Mouse (Mus musculus) heart, postnatal 0 days (tissue): ENCODE results near the gene Lonp2. TPM values are rescaled to one million over a fixed set of nuclear protein-coding genes. Genes with fewer than 3 reads are reported as not detected.

ENCODE experiments used
- ATAC-seq: fragments of 200-750 bp; cut with Nextera tagmentation; 2 replicates; pipeline ENCODE4 v1.8.0; 2017; ENCODE audit warnings: low read depth, moderate number of reproducible peaks, moderate library complexity; ENCODE audit not compliant: insufficient read depth
- DNase-seq: peaks from one replicate; pipeline ENCODE4 v3.0.0-alpha.2; 2016; ENCODE audit warnings: low spot score
- H3K27ac ChIP-seq: fragments of 300-500 bp; sonication (generic); 2 replicates; pipeline ENCODE4 v1.5.1; 2014; ENCODE audit warnings: low read depth, mild to moderate bottlenecking
- H3K27me3 ChIP-seq: fragments of 300-500 bp; sonication (generic); 2 replicates; pipeline ENCODE4 v1.6.1; 2014; ENCODE audit warnings: low read length, mixed read lengths; ENCODE audit not compliant: control insufficient read depth, insufficient read depth
- H3K36me3 ChIP-seq: fragments of 300-500 bp; sonication (generic); replicated peaks from 2 replicates; pipeline ENCODE4 v1.6.1; 2014; ENCODE audit warnings: low read length, mixed read lengths; ENCODE audit not compliant: control insufficient read depth, insufficient read depth
- H3K4me1 ChIP-seq: fragments of 300-500 bp; sonication (generic); 2 replicates; pipeline ENCODE4 v1.6.1; 2014; ENCODE audit warnings: antibody characterized with exemption; ENCODE audit not compliant: control insufficient read depth, insufficient read depth
- H3K4me2 ChIP-seq: fragments of 300-500 bp; sonication (generic); 2 replicates; pipeline ENCODE4 v1.6.1; 2014; ENCODE audit warnings: low read depth, mild to moderate bottlenecking, low read length, moderate library complexity
- H3K4me3 ChIP-seq: fragments of 300-500 bp; sonication (generic); 2 replicates; pipeline ENCODE4 v1.5.1; 2014; ENCODE audit warnings: low read depth, low read length
- H3K9ac ChIP-seq: fragments of 300-500 bp; sonication (generic); replicated peaks from 2 replicates; pipeline ENCODE4 v1.6.1; 2014; ENCODE audit warnings: low read depth, low read length, mixed read lengths
- H3K9me3 ChIP-seq: fragments of 300-500 bp; sonication (generic); replicated peaks from 2 replicates; pipeline ENCODE4 v1.6.1; 2016; ENCODE audit warnings: low read length; ENCODE audit not compliant: control insufficient read depth
- CTCF ChIP-seq: IDR thresholded peaks from 2 replicates; pipeline ENCODE4 v1.5.1; 2016; ENCODE audit warnings: antibody characterized with exemption, control low read depth, low read depth
- EP300 ChIP-seq: IDR thresholded peaks from 2 replicates; pipeline ENCODE4 v1.6.1; 2016; ENCODE audit warnings: antibody characterized with exemption, low read depth
- WGBS: fragments of 180-500 bp; shearing (Covaris S2); extraction: QIAGEN DNeasy Blood & Tissue Kit; methylation state at CpG from one replicate; pipeline ENCODE4 v1.1.7; 2014; 5-methylcytosine and 5-hydroxymethylcytosine counted together
- polyA plus RNA-seq: library from polyadenylated mRNA; unstranded; fragments of >200 nt; fragmentation: Nextera tagmentation; extraction: Ambion mirVana; gene quantifications from 2 replicates; pipeline ENCODE4 v1.2.1, GENCODE M21; 2015
- total RNA-seq: library from RNA; depleted of rRNA; stranded (reverse); fragments of >200 nt; gene quantifications from 2 replicates; pipeline ENCODE4 v1.2.3, GENCODE M21; 2014; ENCODE audit warnings: low replicate concordance

The Lonp2 gene
- total and polyA plus RNA-seq, 2 experiments from 2014 or later: 60.1 to 63.0 TPM

- H3K9ac ChIP-seq: no peak overlapping the region
- H3K36me3 ChIP-seq: no peaks in the 10 kb centered on the region
- no peaks in the 10 kb centered on the region for H3K9me3 ChIP-seq
- 0 out of 2 replicates have a peak, but pooled peaks cover 8% of the 10 kb centered on the region for H3K4me1 ChIP-seq
- DNase-seq (no peak), ATAC-seq (no peak)
- H3K27me3 ChIP-seq: no peaks in the 10 kb centered on the region
- TF ChIP-seq EP300 (no peak), CTCF (peak; percentile 35)
- no peak overlapping the region for H3K4me3 ChIP-seq
- H3K27ac ChIP-seq: no peak overlapping the region
- 75% methylated on average over 4 of the region's 4 CpGs for WGBS
- H3K4me2 ChIP-seq: no peak overlapping the region
These were observed 41.9 kb upstream of the Lonp2 start for GRCm38 (mm10) chr8:86581921-86582331.

GRCm38 (mm10) chr8:86585118-86585517 lies 38.7 kb upstream of the Lonp2 start:
- 6% methylated on average over 11 of the region's 11 CpGs for WGBS

GRCm38 (mm10) chr8:86585532-86585931 lies 38.3 kb upstream of the Lonp2 start:
- no peak for TF ChIP-seq EP300
- TF ChIP-seq CTCF: peak; percentile 85
- H3K27ac ChIP-seq: no peak overlapping the region
- no peak overlapping the region for H3K9ac ChIP-seq
- no peaks in the 10 kb centered on the region for H3K27me3 ChIP-seq
- DNase-seq (peak; percentile 75), ATAC-seq (peak; percentile 86)
- no peaks in the 10 kb centered on the region for H3K36me3 ChIP-seq
- no peaks in the 10 kb centered on the region for H3K4me1 ChIP-seq
- no peaks in the 10 kb centered on the region for H3K9me3 ChIP-seq
- peak overlapping the region; percentile 80 for H3K4me2 ChIP-seq
- peak overlapping the region; percentile 51 for H3K4me3 ChIP-seq
- WGBS: 2% methylated on average over 16 of the region's 16 CpGs

More at GRCm38 (mm10) chr8:86585118-86585517, 38.7 kb upstream of the Lonp2 start:
- Histone ChIP-seq H3K27me3 (no peaks in the 10 kb centered on the region), H3K4me3 (peak overlapping the region; percentile 51), H3K9ac (no peak overlapping the region), H3K9me3 (no peaks in the 10 kb centered on the region), H3K27ac (no peak overlapping the region), H3K4me2 (peak overlapping the region; percentile 80), H3K36me3 (no peaks in the 10 kb centered on the region), H3K4me1 (no peaks in the 10 kb centered on the region)
- ATAC-seq (peak; percentile 76; the same call in 1 of the 2 replicates), DNase-seq (peak; percentile 74)
- TF ChIP-seq EP300 (no peak), CTCF (peak; percentile 87)

GRCm38 (mm10) chr8:86586058-86586457 lies 37.8 kb upstream of the Lonp2 start:
- H3K27ac ChIP-seq: no peak overlapping the region
- DNase-seq (no peak), ATAC-seq (no peak)
- no peaks in the 10 kb centered on the region for H3K4me1 ChIP-seq
- H3K27me3 ChIP-seq: no peaks in the 10 kb centered on the region
- no peaks in the 10 kb centered on the region for H3K9me3 ChIP-seq
- TF ChIP-seq EP300 (no peak), CTCF (no peak)
- H3K4me3 ChIP-seq: no peak overlapping the region
- no peaks in the 10 kb centered on the region for H3K36me3 ChIP-seq
- 39% methylated on average over 5 of the region's 5 CpGs for WGBS
- H3K4me2 ChIP-seq: no peak overlapping the region
- H3K9ac ChIP-seq: no peak overlapping the region

GRCm38 (mm10) chr8:86586642-86587041 lies 37.2 kb upstream of the Lonp2 start:
- ATAC-seq (no peak), DNase-seq (no peak)
- Histone ChIP-seq H3K4me2 (no peak overlapping the region), H3K36me3 (no peaks in the 10 kb centered on the region), H3K4me3 (no peak overlapping the region), H3K9ac (no peak overlapping the region), H3K9me3 (no peaks in the 10 kb centered on the region), H3K27me3 (no peaks in the 10 kb centered on the region), H3K4me1 (no peaks in the 10 kb centered on the region), H3K27ac (no peak overlapping the region)
- 44% methylated on average over 6 of the region's 6 CpGs for WGBS
- TF ChIP-seq EP300: no peak
- TF ChIP-seq CTCF: no peak

GRCm38 (mm10) chr8:86588338-86588737 lies 35.5 kb upstream of the Lonp2 start:
- TF ChIP-seq EP300 (no peak), CTCF (no peak)
- no peak overlapping the region for H3K4me2 ChIP-seq
- H3K27ac ChIP-seq: no peak overlapping the region
- no peak overlapping the region for H3K9ac ChIP-seq
- no peaks in the 10 kb centered on the region for H3K36me3 ChIP-seq
- no peak for ATAC-seq
- H3K27me3 ChIP-seq: no peaks in the 10 kb centered on the region
- H3K4me1 ChIP-seq: no peaks in the 10 kb centered on the region
- H3K4me3 ChIP-seq: no peak overlapping the region
- no peak for DNase-seq
- WGBS: 84% methylated on average over 5 of the region's 5 CpGs
- H3K9me3 ChIP-seq: no peaks in the 10 kb centered on the region
